Mouse (Mus musculus): ENCODE results near the gene Tnks2.

- TF ChIP-seq CTCF (IDR thresholded peaks at IDR 0.05; ENCODE audit: insufficient read depth, low read length) (no peak), POLR2A (IDR thresholded peaks at IDR 0.05; ENCODE audit: borderline replicate concordance, extremely low read depth, low read depth, low read length) (no peak)
Measured at GRCm38 (mm10) chr19:36940064-36940463, 106.0 kb downstream of the Tnks2 start.

Data from lung, adult 2 months (tissue).